Mouse (Mus musculus) ES-E14 (cell line): ENCODE measurements around the gene Ccdc84.

Experiments used
- HCFC1 ChIP-seq: IDR thresholded peaks from 2 replicates; pipeline ENCODE4 v1.6.1; 2012; ENCODE audit warnings: low read length, inconsistent platforms, borderline replicate concordance; ENCODE audit not compliant: insufficient read depth
- ZNF384 ChIP-seq: IDR thresholded peaks from 2 replicates; pipeline ENCODE4 v1.6.1; 2012; ENCODE audit warnings: low read depth, low read length, inconsistent platforms

DNA sequence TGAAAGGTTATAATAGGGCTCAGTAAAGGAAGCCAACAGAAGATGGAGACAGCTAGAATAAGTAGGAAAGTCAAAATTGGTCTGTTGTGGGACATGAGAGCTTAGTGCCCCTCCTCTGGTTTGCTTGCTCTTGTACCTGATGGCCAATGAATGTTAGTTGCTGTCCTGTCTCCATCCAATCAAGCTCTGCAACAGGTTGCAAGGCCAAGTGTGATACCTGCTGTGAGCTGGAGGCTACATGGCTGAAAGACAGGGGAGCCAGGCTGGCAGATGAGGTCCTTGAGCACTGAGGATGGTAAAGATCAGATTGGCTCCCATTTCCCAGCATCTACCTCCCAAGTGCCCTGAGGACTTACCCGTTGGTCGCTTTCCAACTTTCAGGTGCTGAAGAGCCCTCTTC is 5.6 kb downstream of the Ccdc84 start:
- no peak for TF ChIP-seq HCFC1
- TF ChIP-seq ZNF384, result no peak
